8 mouse cellular contexts compared by ENCODE assay signal in the genomic region with DNA sequence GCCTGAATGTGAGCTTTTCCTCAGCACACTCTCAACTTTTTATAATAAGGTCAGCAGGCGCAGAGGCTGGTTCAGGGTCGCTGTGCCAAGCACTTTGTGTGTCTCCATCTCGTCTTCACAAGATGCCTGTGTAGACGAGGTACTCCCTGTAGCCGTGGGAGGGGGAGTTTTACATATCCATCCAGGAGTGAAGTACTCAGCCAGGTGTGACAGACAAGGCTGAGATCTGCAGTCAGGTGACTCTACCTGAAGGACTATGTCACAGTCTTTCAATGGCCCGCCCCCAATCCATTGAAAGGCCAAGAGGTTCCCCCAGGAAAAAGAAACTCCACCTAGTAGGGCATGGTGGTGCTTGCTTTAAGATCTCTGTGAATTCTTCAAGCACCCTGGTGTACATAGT. TPM values are rescaled to one million over a fixed set of nuclear protein-coding genes. Genes with fewer than 3 reads are reported as not detected.
A peak's percentile ranks its signal among the peaks of the same experiment; 100 is the strongest.
DNase-seq lines count a peak whose midpoint lies in the region; ATAC-seq and TF ChIP-seq lines count a peak whose summit lies in the region.

No protein-coding gene starts in this region.

- H3K36me3 ChIP-seq in midbrain, embryonic 10.5 days: peaks cover 3% of the 10 kb centered on the region; the same call in 1 of the 2 replicates
- H3K36me3 ChIP-seq in midbrain, postnatal 0 days (ENCODE audit: insufficient read depth, low read length): no peaks in the 10 kb centered on the region
- peaks cover 7% of the 10 kb centered on the region; the same call in 1 of the 2 replicates for H3K36me3 ChIP-seq in limb, embryonic 15.5 days
- no peaks in the 10 kb centered on the region for H3K36me3 ChIP-seq in splenic B cell, adult 2 months (ENCODE audit: control insufficient read depth, insufficient read depth, low read length, poor library complexity, severe bottlenecking)

- ATAC-seq in midbrain, postnatal 0 days (ENCODE audit: low FRiP score): no peak
- no peak for ATAC-seq in limb, embryonic 15.5 days (ENCODE audit: insufficient number of reproducible peaks, low FRiP score, low TSS enrichment, low read depth)
- no peak for ATAC-seq in granulocyte monocyte progenitor cell, adult 5-6 weeks (replicated peaks; ENCODE audit: poor library complexity, severe bottlenecking)

- no peak overlapping the region for H3K4me2 ChIP-seq in midbrain, postnatal 0 days (ENCODE audit: low read depth, low read length, poor library complexity, severe bottlenecking)
- H3K4me2 ChIP-seq in limb, embryonic 15.5 days: peak overlapping the region; percentile 46

- H3K27me3 ChIP-seq in cerebellum, adult 2 months (ENCODE audit: control insufficient read depth, insufficient read depth, low read length): no peaks in the 10 kb centered on the region
- 0 out of 2 replicates have a peak, but pooled peaks cover under 1% of the 10 kb centered on the region for H3K27me3 ChIP-seq in midbrain, embryonic 10.5 days (ENCODE audit: low read depth, poor library complexity, severe bottlenecking)
- H3K27me3 ChIP-seq in midbrain, postnatal 0 days (ENCODE audit: insufficient read depth, low read length): no peaks in the 10 kb centered on the region
- no peaks in the 10 kb centered on the region for H3K27me3 ChIP-seq in limb, embryonic 15.5 days
- no peaks in the 10 kb centered on the region for H3K27me3 ChIP-seq in splenic B cell, adult 2 months (ENCODE audit: control insufficient read depth, insufficient read depth, low read length, poor library complexity, severe bottlenecking)

- no peak for TF ChIP-seq CTCF in cerebellum, adult 2 months (IDR thresholded peaks at IDR 0.05; ENCODE audit: borderline replicate concordance, insufficient read depth, low read depth, low read length)
- TF ChIP-seq CTCF in midbrain, postnatal 0 days (IDR thresholded peaks at IDR 0.05): no peak

- no peaks in the 10 kb centered on the region for H3K9me3 ChIP-seq in midbrain, embryonic 10.5 days (replicated peaks)
- no peaks in the 10 kb centered on the region for H3K9me3 ChIP-seq in midbrain, postnatal 0 days (ENCODE audit: low read length)
- no peaks in the 10 kb centered on the region for H3K9me3 ChIP-seq in limb, embryonic 15.5 days

- peaks cover 7% of the 10 kb centered on the region; the same call in 1 of the 2 replicates for H3K4me1 ChIP-seq in cerebellum, adult 2 months (ENCODE audit: control insufficient read depth, insufficient read depth, low read length)
- peaks cover 19% of the 10 kb centered on the region for H3K4me1 ChIP-seq in midbrain, embryonic 10.5 days
- no peaks in the 10 kb centered on the region for H3K4me1 ChIP-seq in midbrain, postnatal 0 days (ENCODE audit: insufficient read depth, low read length)
- peaks cover 16% of the 10 kb centered on the region for H3K4me1 ChIP-seq in limb, embryonic 15.5 days

- WGBS in cerebellum, adult 2 months: 62% methylated on average over 6 of the region's 6 CpGs
- 74% methylated on average over 6 of the region's 6 CpGs for WGBS in midbrain, embryonic 10.5 days
- 74% methylated on average over 6 of the region's 6 CpGs for WGBS in midbrain, postnatal 0 days
- WGBS in limb, embryonic 15.5 days: 78% methylated on average over 6 of the region's 6 CpGs

- DNase-seq in cerebellum, adult 2 months: no peak
- no peak for DNase-seq in cerebellum, adult 8-10 months
- no peak for DNase-seq in midbrain, embryonic 10.5 days (ENCODE audit: low spot score)
- no peak for DNase-seq in midbrain, postnatal 0 days (ENCODE audit: low spot score)
- peak; percentile 52 for DNase-seq in splenic B cell, adult 2 months (ENCODE audit: low read depth, low spot score)
- DNase-seq in natural killer cell, adult 2 months (ENCODE audit: low spot score in 2 of 2): no peak

- no peak overlapping the region; the same call in 1 of the 2 replicates for H3K27ac ChIP-seq in cerebellum, adult 2 months (ENCODE audit: insufficient read depth, low read length)
- H3K27ac ChIP-seq in midbrain, embryonic 10.5 days (replicated peaks): peak overlapping the region; percentile 81; the same call in 1 of the 2 replicates
- no peak overlapping the region for H3K27ac ChIP-seq in midbrain, postnatal 0 days (ENCODE audit: low read depth, low read length)
- H3K27ac ChIP-seq in limb, embryonic 15.5 days: no peak overlapping the region

- peak overlapping the region; percentile 96 for H3K4me3 ChIP-seq in cerebellum, adult 2 months (replicated peaks; ENCODE audit: insufficient read depth, low read depth, low read length)
- peak overlapping the region; percentile 65; the same call in 1 of the 2 replicates for H3K4me3 ChIP-seq in midbrain, embryonic 10.5 days
- no peak overlapping the region for H3K4me3 ChIP-seq in midbrain, postnatal 0 days (ENCODE audit: low read depth, low read length)
- H3K4me3 ChIP-seq in limb, embryonic 15.5 days: peak overlapping the region; percentile 58

- H3K9ac ChIP-seq in midbrain, postnatal 0 days (replicated peaks; ENCODE audit: low read length, poor library complexity, severe bottlenecking): no peak overlapping the region
- H3K9ac ChIP-seq in limb, embryonic 15.5 days: peak overlapping the region; percentile 58; the same call in 1 of the 2 replicates

- no peak for TF ChIP-seq POLR2A in cerebellum, adult 2 months (IDR thresholded peaks at IDR 0.05; ENCODE audit: borderline replicate concordance, insufficient read depth, low read length)

RNA-seq across cellular contexts. Expression of a gene that starts 4.8 kb away (rescaled TPM):
- polyA plus RNA-seq in cerebellum, adult 2 months (2012; rRNA removed): 150 and 156 TPM in 2 replicates
- polyA plus RNA-seq in midbrain, embryonic 10.5 days (2016; fragmentation: Nextera tagmentation; extraction: Ambion mirVana): 49.4 and 63.5 TPM in 2 replicates
- 168 and 184 TPM in 2 replicates for total RNA-seq in midbrain, postnatal 0 days (2014; rRNA removed)
- 185 and 200 TPM in 2 replicates for polyA plus RNA-seq in midbrain, postnatal 0 days (2015; fragmentation: Nextera tagmentation; extraction: Ambion mirVana)
- polyA plus RNA-seq in limb, embryonic 15.5 days (2015; fragmentation: Nextera tagmentation; extraction: Ambion mirVana): 111 and 112 TPM in 2 replicates
- 36.7 and 54.4 TPM in 2 replicates for total RNA-seq in granulocyte monocyte progenitor cell, adult 5-6 weeks (2014; fragmentation: Nextera tagmentation)
- 5.5 and 9.8 TPM in 2 replicates for total RNA-seq in granulocyte monocyte progenitor cell, adult 5-6 weeks (2017)

RNA-seq across cellular contexts. Expression of a gene that starts 12.6 kb away (rescaled TPM):
- polyA plus RNA-seq in cerebellum, adult 2 months (2012; rRNA removed): 11.5 and 13.4 TPM in 2 replicates
- polyA plus RNA-seq in midbrain, embryonic 10.5 days (2016; fragmentation: Nextera tagmentation; extraction: Ambion mirVana): 32.3 and 34.9 TPM in 2 replicates
- 19.7 and 23.2 TPM in 2 replicates for total RNA-seq in midbrain, postnatal 0 days (2014; rRNA removed)
- polyA plus RNA-seq in midbrain, postnatal 0 days (2015; fragmentation: Nextera tagmentation; extraction: Ambion mirVana): 27.6 and 28.3 TPM in 2 replicates
- 17.8 and 18.5 TPM in 2 replicates for polyA plus RNA-seq in limb, embryonic 15.5 days (2015; fragmentation: Nextera tagmentation; extraction: Ambion mirVana)
- total RNA-seq in granulocyte monocyte progenitor cell, adult 5-6 weeks (2014; fragmentation: Nextera tagmentation): 25.5 and 27.2 TPM in 2 replicates
- 19.7 and 23.2 TPM in 2 replicates for total RNA-seq in granulocyte monocyte progenitor cell, adult 5-6 weeks (2017)
